ENCODE assay signal across 11 mouse cellular contexts in the genomic region with DNA sequence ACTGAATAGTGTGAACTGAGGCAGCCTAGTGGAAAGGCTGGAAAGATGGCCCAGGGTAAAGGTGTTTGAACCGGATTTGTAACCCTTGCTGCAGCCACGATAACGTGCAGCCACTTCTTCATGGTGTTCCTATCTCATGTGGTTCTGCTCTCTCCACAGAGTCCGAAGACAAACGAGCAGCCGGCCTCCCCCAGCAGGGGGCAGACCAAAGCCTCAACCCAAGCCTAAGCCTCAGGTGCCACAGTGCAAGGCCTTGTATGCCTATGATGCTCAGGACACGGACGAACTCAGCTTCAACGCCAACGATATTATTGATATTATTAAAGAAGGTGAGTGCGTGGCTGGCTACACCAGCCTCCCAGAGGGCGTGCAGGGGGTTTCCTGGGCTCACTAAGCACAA. TPM values are rescaled to one million over a fixed set of nuclear protein-coding genes. Genes with fewer than 3 reads are reported as not detected.
DNase-seq lines count a peak whose midpoint lies in the region; ATAC-seq and TF ChIP-seq lines count a peak whose summit lies in the region.
"Had no signal": no experiment of that assay in that cellular context is flagged by ENCODE, and none has a peak within 500 bp of the region (broad histone marks: within the 10 kb centered on the region; RNA-seq: fewer than 3 reads in every experiment).

No protein-coding gene starts in this region.

- no peaks in the 10 kb centered on the region for H3K79me2 ChIP-seq in liver, adult 2 months (ENCODE audit: control insufficient read depth, insufficient read depth, low read length)

- no peak overlapping the region for H3K9ac ChIP-seq in forebrain, postnatal 0 days
- H3K9ac ChIP-seq in forebrain, embryonic 15.5 days (replicated peaks): no peak overlapping the region
- H3K9ac ChIP-seq in liver, adult 2 months (ENCODE audit: low read depth, low read length): no peak overlapping the region
- no peak overlapping the region for H3K9ac ChIP-seq in liver, embryonic 12.5 days
- H3K9ac ChIP-seq: liver, embryonic 15.5 days; neural tube, embryonic 13.5 days had no signal

- no peaks in the 10 kb centered on the region for H3K27me3 ChIP-seq in forebrain, postnatal 0 days (ENCODE audit: insufficient read depth, low read length)
- no peaks in the 10 kb centered on the region for H3K27me3 ChIP-seq in forebrain, embryonic 15.5 days
- no peaks in the 10 kb centered on the region for H3K27me3 ChIP-seq in liver, adult 2 months (ENCODE audit: control insufficient read depth, insufficient read depth, low read length)
- no peaks in the 10 kb centered on the region for H3K27me3 ChIP-seq in liver, embryonic 12.5 days (replicated peaks)
- H3K27me3 ChIP-seq: liver, embryonic 15.5 days; neural tube, embryonic 13.5 days had no signal

- TF ChIP-seq CTCF in forebrain, postnatal 0 days (IDR thresholded peaks at IDR 0.05; ENCODE audit: low read depth): peak; percentile 32
- TF ChIP-seq CTCF in liver, adult 2 months (IDR thresholded peaks at IDR 0.05; ENCODE audit: low read depth, low read length): peak; percentile 48

- no peak for TF ChIP-seq POLR2A in liver, adult 2 months (IDR thresholded peaks at IDR 0.05; ENCODE audit: extremely low read depth, insufficient read depth, low read length)

- no peak overlapping the region for H3K4me3 ChIP-seq in forebrain, postnatal 0 days (ENCODE audit: low read depth, low read length)
- no peak overlapping the region for H3K4me3 ChIP-seq in forebrain, embryonic 15.5 days
- H3K4me3 ChIP-seq in liver, adult 2 months (ENCODE audit: insufficient read depth, low read depth, low read length): no peak overlapping the region
- no peak overlapping the region for H3K4me3 ChIP-seq in liver, embryonic 12.5 days
- H3K4me3 ChIP-seq: liver, embryonic 15.5 days; neural tube, embryonic 13.5 days had no signal

- ATAC-seq in forebrain, postnatal 0 days: no peak
- no peak for ATAC-seq in forebrain, embryonic 15.5 days (replicated peaks)
- ATAC-seq in liver, embryonic 12.5 days: no peak
- 0 out of 2 replicates have a peak, but pooled peaks have one; percentile 45 for ATAC-seq in erythroblast, adult 5-6 weeks (replicated peaks; ENCODE audit: low FRiP score, poor library complexity, severe bottlenecking)

- no peaks in the 10 kb centered on the region for H3K9me3 ChIP-seq in forebrain, postnatal 0 days (ENCODE audit: low read length)
- H3K9me3 ChIP-seq in forebrain, embryonic 15.5 days: no peaks in the 10 kb centered on the region
- no peaks in the 10 kb centered on the region for H3K9me3 ChIP-seq in liver, embryonic 12.5 days (replicated peaks)
- H3K9me3 ChIP-seq: liver, embryonic 15.5 days; neural tube, embryonic 13.5 days had no signal

- H3K4me2 ChIP-seq in forebrain, postnatal 0 days (ENCODE audit: low read depth): no peak overlapping the region
- H3K4me2 ChIP-seq in forebrain, embryonic 15.5 days (replicated peaks): no peak overlapping the region
- no peak overlapping the region for H3K4me2 ChIP-seq in liver, embryonic 12.5 days
- H3K4me2 ChIP-seq: liver, embryonic 15.5 days; neural tube, embryonic 13.5 days had no signal

- H3K27ac ChIP-seq in forebrain, postnatal 0 days (ENCODE audit: low read depth, low read length): no peak overlapping the region
- no peak overlapping the region for H3K27ac ChIP-seq in forebrain, embryonic 15.5 days (replicated peaks)
- no peak overlapping the region for H3K27ac ChIP-seq in liver, adult 2 months (replicated peaks; ENCODE audit: insufficient read depth, low read depth, low read length)
- H3K27ac ChIP-seq in liver, embryonic 12.5 days: no peak overlapping the region
- H3K27ac ChIP-seq: liver, embryonic 15.5 days; neural tube, embryonic 13.5 days had no signal

- WGBS in forebrain, postnatal 0 days: 84% methylated on average over 12 of the region's 12 CpGs
- WGBS in forebrain, embryonic 15.5 days: 79% methylated on average over 12 of the region's 12 CpGs
- 92% methylated on average over 12 of the region's 12 CpGs for WGBS in liver, adult 2 months
- 68% methylated on average over 12 of the region's 12 CpGs for WGBS in liver, embryonic 12.5 days (ENCODE audit: insufficient replicate concordance)

- H3K36me3 ChIP-seq in forebrain, postnatal 0 days (ENCODE audit: insufficient read depth): no peaks in the 10 kb centered on the region
- no peaks in the 10 kb centered on the region for H3K36me3 ChIP-seq in forebrain, embryonic 15.5 days
- H3K36me3 ChIP-seq in liver, adult 2 months (ENCODE audit: control insufficient read depth, insufficient read depth, low read length): peaks cover 36% of the 10 kb centered on the region
- no peaks in the 10 kb centered on the region for H3K36me3 ChIP-seq in liver, embryonic 12.5 days
- H3K36me3 ChIP-seq: liver, embryonic 15.5 days; neural tube, embryonic 13.5 days had no signal

- H3K4me1 ChIP-seq in forebrain, postnatal 0 days (ENCODE audit: insufficient read depth): no peaks in the 10 kb centered on the region
- H3K4me1 ChIP-seq in forebrain, embryonic 15.5 days: 0 out of 2 replicates have a peak, but pooled peaks cover 2% of the 10 kb centered on the region
- H3K4me1 ChIP-seq in liver, adult 2 months (ENCODE audit: control insufficient read depth, insufficient read depth, low read length): no peaks in the 10 kb centered on the region
- H3K4me1 ChIP-seq in liver, embryonic 12.5 days: peaks cover 11% of the 10 kb centered on the region
- H3K4me1 ChIP-seq: liver, embryonic 15.5 days had no signal

- DNase-seq in forebrain, postnatal 0 days: no peak
- no peak for DNase-seq in liver, adult 2 months (ENCODE audit: extremely low read depth, low read depth, low spot score)
- peak; percentile 48 for DNase-seq in thymus, postnatal 14 days
- DNase-seq in adipocyte (ENCODE audit: low spot score): no peak
- DNase-seq in Muller cell, postnatal 12 days (ENCODE audit: inconsistent ontology term): no peak
- DNase-seq: cerebellum, adult 2 months had no signal

RNA-seq across cellular contexts. Expression of a gene that starts 25.7 kb away (rescaled TPM):
- total RNA-seq in forebrain, postnatal 0 days (2014; rRNA removed): 6.0 and 9.9 TPM in 2 replicates
- polyA plus RNA-seq in forebrain, postnatal 0 days (2015; fragmentation: Nextera tagmentation; extraction: Ambion mirVana): 17.8 and 17.9 TPM in 2 replicates
- polyA plus RNA-seq in forebrain, embryonic 15.5 days (2015; fragmentation: Nextera tagmentation; extraction: Ambion mirVana): 72.5 and 76.0 TPM in 2 replicates
- 0.37 and 2.0 TPM in 2 replicates for total RNA-seq in liver, adult 2 months (2014; rRNA removed)
- polyA plus RNA-seq in liver, adult 2 months (2012; rRNA removed): 0.17 and 0.29 TPM in 2 replicates
- 226 and 231 TPM in 2 replicates for polyA plus RNA-seq in liver, embryonic 12.5 days (2016; fragmentation: Nextera tagmentation; extraction: Ambion mirVana)
- total RNA-seq in erythroblast, adult 5-6 weeks (2015; ENCODE audit: low replicate concordance): 70.7 and 76.9 TPM in 2 replicates
- total RNA-seq in erythroblast, adult 5-6 weeks (2017; ENCODE audit: low replicate concordance): 88.6 and 93.3 TPM in 2 replicates

Comparison
In these comparisons a context has a peak if more than half of its experiments do, and no peak if none do; other contexts are left out.
1. RNA of a gene that starts 25.7 kb away (polyA plus RNA-seq): 226 to 231 TPM in liver, embryonic 12.5 days, 72.5 to 76.0 TPM in forebrain, embryonic 15.5 days and 17.8 to 17.9 TPM in forebrain, postnatal 0 days; 0.17 to 0.29 TPM in liver, adult 2 months; every median in the first group is over 10 times any median in the second.